Mouse (Mus musculus) cerebral cortex, adult 2 months (tissue): ENCODE data around the gene Srxn1.

Experiments
- WGBS: fragments of 180-500 bp; shearing (Covaris S2); methylation state at CpG from one replicate; pipeline ENCODE4 v1.1.7; 2018; 5-methylcytosine and 5-hydroxymethylcytosine counted together

Srxn1 gene

GRCm38 (mm10) chr2:152105318-152106224 lies at the start of gene Srxn1:
Gene Srxn1, plus strand, starts transcription at chr2:152105516.
- 1% methylated on average over 82 of the region's 84 CpGs for WGBS

GRCm38 (mm10) chr2:152056368-152057251 lies 48.7 kb upstream of the Srxn1 start:
- WGBS = 71% methylated on average over 22 of the region's 22 CpGs

- 85% methylated on average over 9 of the region's 9 CpGs for WGBS
Measured at GRCm38 (mm10) chr2:152057252-152057563, 48.1 kb upstream of the Srxn1 start.

GRCm38 (mm10) chr2:152062817-152063216 lies 42.5 kb upstream of the Srxn1 start:
- 91% methylated on average over 3 of the region's 3 CpGs for WGBS

GRCm38 (mm10) chr2:152068660-152069433 lies 36.5 kb upstream of the Srxn1 start:
- 63% methylated on average over 11 of the region's 11 CpGs for WGBS

- WGBS = 71% methylated on average over 9 of the region's 9 CpGs
Measured at GRCm38 (mm10) chr2:152069434-152069786, 35.9 kb upstream of the Srxn1 start.

- 83% methylated on average over 2 of the region's 2 CpGs for WGBS
Measured at GRCm38 (mm10) chr2:152069941-152070340, 35.4 kb upstream of the Srxn1 start.

GRCm38 (mm10) chr2:152074521-152074920 lies 30.8 kb upstream of the Srxn1 start:
- 74% methylated on average over 2 of the region's 2 CpGs for WGBS

GRCm38 (mm10) chr2:152075294-152075889 lies 29.9 kb upstream of the Srxn1 start:
- WGBS = 29% methylated on average over 9 of the region's 9 CpGs

GRCm38 (mm10) chr2:152077337-152077736 lies 28.0 kb upstream of the Srxn1 start:
- 78% methylated on average over 3 of the region's 3 CpGs for WGBS

- 2% methylated on average over 24 of the region's 24 CpGs for WGBS
Measured at GRCm38 (mm10) chr2:152080685-152081541, 24.4 kb upstream of the Srxn1 start, which contains the start of gene Scrt2. Gene Scrt2, plus strand, starts transcription at chr2:152081529.

GRCm38 (mm10) chr2:152081641-152082448 lies 23.5 kb upstream of the Srxn1 start:
- WGBS = 2% methylated on average over 80 of the region's 81 CpGs

- WGBS = 26% methylated on average over 7 of the region's 7 CpGs
Measured at GRCm38 (mm10) chr2:152082456-152083285, 22.6 kb upstream of the Srxn1 start.

GRCm38 (mm10) chr2:152083411-152083810 lies 21.9 kb upstream of the Srxn1 start:
- WGBS = 48% methylated on average over 4 of the region's 4 CpGs

GRCm38 (mm10) chr2:152084298-152084697 lies 21.0 kb upstream of the Srxn1 start:
- 36% methylated on average over 6 of the region's 6 CpGs for WGBS

- WGBS = 89% methylated on average over 6 of the region's 6 CpGs
Measured at GRCm38 (mm10) chr2:152085414-152085813, 19.9 kb upstream of the Srxn1 start.

GRCm38 (mm10) chr2:152086451-152086850 lies 18.9 kb upstream of the Srxn1 start:
- WGBS = 64% methylated on average over 6 of the region's 6 CpGs

GRCm38 (mm10) chr2:152087111-152087510 lies 18.2 kb upstream of the Srxn1 start:
- WGBS = 39% methylated on average over 5 of the region's 5 CpGs

- 4% methylated on average over 4 of the region's 4 CpGs for WGBS
Measured at GRCm38 (mm10) chr2:152089078-152089477, 16.2 kb upstream of the Srxn1 start.
